Mouse (Mus musculus) brain, embryonic 14.5 days (tissue): ENCODE data around the gene Olfm1.

Experiments
- CTCF ChIP-seq: fragments of 200-500 bp; IDR thresholded peaks from 2 replicates; pipeline ENCODE4 v1.5.1; 2012; ENCODE audit warnings: inconsistent platforms, mild to moderate bottlenecking, moderate library complexity, borderline replicate concordance; ENCODE audit not compliant: insufficient read depth, insufficient read length; ENCODE audit errors: extremely low read depth
- POLR2A ChIP-seq: fragments of 200-500 bp; IDR thresholded peaks from 2 replicates; pipeline ENCODE4 v1.6.1; 2012; ENCODE audit warnings: mild to moderate bottlenecking, inconsistent platforms, borderline replicate concordance; ENCODE audit not compliant: poor library complexity, insufficient read depth, insufficient read length, severe bottlenecking; ENCODE audit errors: extremely low read depth

- TF ChIP-seq CTCF (no peak), POLR2A (no peak)
Measured at GRCm38 (mm10) chr2:28209653-28210052, 16.9 kb downstream of the Olfm1 start.
